Mouse (Mus musculus): ENCODE measurements around the gene Mcemp1.

DNA sequence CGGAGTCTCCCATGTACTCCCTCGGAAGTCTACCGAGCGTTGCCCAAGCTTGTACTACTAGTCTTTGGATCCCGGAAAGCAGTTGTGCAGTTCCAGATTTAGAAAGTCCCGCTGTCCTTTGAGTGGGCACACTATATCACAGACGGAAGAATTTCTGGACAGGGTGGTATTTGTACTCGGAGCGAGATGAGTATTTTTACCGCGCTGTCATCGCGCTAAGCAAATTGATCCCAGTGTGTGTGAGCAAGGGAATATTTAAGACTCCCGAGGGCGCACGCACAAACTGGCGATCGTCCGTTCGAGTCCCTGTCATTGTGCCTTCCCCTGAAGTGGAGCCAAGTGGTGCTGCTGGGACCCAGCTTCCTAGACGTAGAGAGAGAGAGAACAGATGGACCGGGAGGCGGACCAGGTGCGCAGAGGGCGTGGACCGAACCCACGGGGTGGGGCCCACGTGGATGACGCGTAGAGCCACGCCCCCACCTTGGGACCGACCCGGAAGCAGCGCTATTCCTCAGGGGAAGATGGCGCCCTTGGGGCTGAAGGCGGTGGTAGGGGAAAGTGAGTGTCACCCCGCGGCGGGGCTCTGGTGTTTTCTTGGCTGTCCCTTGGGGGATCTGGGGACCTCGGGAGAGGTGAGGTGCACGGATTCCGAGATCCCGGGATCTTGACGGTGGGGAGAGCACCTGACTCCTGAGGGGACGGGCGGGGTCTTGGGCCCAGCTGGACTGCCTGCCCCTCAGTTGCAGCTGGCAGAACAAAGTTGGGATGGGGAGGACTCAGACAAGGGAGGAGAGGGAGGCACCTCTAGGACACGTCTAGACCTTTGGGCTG is 34.7 kb upstream of the Mcemp1 start, which contains the start of gene Stxbp2:
- TF ChIP-seq TAL1 (IDR thresholded peaks at IDR 0.05; ENCODE audit: low read length) = no peak
- TF ChIP-seq GATA1 (IDR thresholded peaks at IDR 0.05; ENCODE audit: low read length) = no peak

Measured in erythroblast, embryonic 14.5 days (primary cell).